Mouse (Mus musculus) embryo, embryonic 10.5 days (tissue): Measurements from ENCODE around the gene Cd302.

ENCODE experiments used
- DNase-seq: peaks from one replicate; pipeline ENCODE4 v3.0.0-alpha.2; 2015; ENCODE audit warnings: low spot score

Cd302 gene

GRCm38 (mm10) chr2:60252782-60253181 is 31.5 kb downstream of the Cd302 start:
- no peak for DNase-seq

GRCm38 (mm10) chr2:60234506-60234905 is 49.8 kb downstream of the Cd302 start:
- DNase-seq = no peak

DNA sequence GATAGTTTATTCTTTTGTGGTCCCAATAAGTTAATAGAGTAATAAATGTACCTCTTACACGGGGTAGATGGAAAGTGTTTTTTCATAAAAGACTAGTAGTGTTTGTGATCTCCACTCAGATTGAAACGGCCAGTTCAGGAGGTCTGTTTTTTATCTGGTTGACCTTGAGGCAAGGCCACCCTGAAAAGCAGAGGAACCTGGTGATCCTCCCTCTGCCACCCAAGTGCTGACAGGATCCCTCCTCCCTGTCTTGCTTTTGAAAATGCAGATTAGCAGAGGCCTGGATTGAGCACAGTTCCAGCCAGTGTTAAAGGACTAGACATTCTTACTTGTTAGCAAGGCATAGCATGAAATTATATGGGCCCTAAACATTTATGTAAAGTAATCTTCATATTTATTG is 51.1 kb downstream of the Cd302 start:
- no peak for DNase-seq

GRCm38 (mm10) chr2:60230361-60230760 is 53.9 kb downstream of the Cd302 start:
- no peak for DNase-seq

GRCm38 (mm10) chr2:60228470-60228869 is 55.8 kb downstream of the Cd302 start:
- DNase-seq = no peak

GRCm38 (mm10) chr2:60223489-60223888 is 60.8 kb downstream of the Cd302 start:
- DNase-seq = no peak

DNA sequence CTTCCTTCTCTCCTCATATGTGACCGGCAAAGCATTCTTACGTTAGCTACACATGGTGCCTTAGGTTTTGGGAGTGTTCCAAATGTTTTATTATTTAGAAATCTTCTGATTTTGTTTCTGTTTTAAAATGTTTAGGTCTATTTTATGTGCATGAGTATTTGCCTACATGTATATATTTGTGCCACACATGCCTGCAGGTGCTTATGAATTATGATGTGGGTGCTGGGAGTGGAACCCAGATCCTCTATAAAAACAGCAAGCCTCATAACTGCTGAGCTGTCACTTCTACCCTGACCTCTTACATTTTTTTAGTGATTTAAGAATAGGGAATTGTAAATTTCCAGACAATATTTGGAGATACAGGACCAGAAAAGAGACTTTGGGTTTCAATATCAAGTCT is 62.3 kb downstream of the Cd302 start:
- no peak for DNase-seq

- DNase-seq = no peak
These were observed 63.1 kb downstream of the Cd302 start for GRCm38 (mm10) chr2:60221236-60221635.

DNA sequence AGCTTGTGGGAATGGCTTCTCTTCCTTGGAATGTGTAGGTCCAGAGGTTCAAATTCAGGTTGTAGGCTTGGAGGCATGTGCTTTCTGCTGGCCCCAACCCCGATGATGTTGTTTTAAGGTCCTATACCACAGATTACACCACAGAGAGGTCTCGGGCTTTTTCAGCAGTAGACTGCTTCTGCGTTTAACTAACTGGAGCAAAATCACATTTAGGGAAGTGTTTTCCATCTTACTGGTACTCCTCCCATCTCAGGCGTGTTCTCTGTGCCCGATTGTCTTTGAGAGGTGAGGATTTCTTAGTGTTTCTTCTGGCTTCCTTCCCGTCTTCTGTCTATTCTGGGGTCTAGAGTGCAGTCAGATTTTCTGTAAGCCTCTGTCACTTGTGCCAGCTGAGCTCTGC is 66.7 kb downstream of the Cd302 start:
- no peak for DNase-seq

GRCm38 (mm10) chr2:60216547-60217153 is 67.6 kb downstream of the Cd302 start:
- DNase-seq = no peak

DNA sequence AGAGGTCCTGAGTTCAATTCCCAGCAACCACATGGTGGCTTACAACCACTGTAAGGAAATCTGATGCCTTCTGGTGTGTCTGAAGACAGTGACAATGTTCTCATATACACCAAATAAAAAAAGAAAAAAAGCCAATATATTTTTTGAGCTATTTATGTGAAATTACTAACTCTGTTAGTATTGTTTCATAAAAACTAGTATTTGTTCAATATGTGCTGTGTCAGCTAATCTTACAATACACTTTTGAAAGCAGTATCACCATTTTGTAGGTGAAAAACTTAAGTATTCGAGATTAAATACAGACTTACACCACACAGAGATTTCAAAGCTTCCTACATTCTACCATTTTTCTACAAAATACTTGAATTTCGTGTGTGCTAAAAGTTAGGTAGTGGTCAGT is 69.6 kb downstream of the Cd302 start:
- no peak for DNase-seq

GRCm38 (mm10) chr2:60212488-60212887 is 71.8 kb downstream of the Cd302 start:
- no peak for DNase-seq

DNA sequence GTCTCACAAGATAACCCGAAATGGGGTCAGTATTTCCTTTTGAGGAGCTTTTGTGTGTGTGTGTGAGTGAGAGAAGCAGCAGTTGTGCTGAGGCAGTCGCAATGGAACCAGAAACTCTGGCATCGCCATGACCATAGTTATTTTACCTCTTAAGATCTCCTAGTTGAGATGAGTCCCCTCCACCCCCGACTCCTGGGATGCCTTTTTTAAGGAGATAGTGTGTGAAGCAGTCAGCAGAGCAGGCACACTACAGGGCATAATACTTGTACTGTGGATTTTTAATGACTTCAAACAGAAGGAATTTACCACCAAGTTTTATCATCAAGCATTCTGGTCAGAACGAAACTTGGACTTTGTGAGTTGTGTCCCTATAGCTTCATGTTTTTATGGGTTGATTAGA is 73.5 kb downstream of the Cd302 start:
- no peak for DNase-seq

DNA sequence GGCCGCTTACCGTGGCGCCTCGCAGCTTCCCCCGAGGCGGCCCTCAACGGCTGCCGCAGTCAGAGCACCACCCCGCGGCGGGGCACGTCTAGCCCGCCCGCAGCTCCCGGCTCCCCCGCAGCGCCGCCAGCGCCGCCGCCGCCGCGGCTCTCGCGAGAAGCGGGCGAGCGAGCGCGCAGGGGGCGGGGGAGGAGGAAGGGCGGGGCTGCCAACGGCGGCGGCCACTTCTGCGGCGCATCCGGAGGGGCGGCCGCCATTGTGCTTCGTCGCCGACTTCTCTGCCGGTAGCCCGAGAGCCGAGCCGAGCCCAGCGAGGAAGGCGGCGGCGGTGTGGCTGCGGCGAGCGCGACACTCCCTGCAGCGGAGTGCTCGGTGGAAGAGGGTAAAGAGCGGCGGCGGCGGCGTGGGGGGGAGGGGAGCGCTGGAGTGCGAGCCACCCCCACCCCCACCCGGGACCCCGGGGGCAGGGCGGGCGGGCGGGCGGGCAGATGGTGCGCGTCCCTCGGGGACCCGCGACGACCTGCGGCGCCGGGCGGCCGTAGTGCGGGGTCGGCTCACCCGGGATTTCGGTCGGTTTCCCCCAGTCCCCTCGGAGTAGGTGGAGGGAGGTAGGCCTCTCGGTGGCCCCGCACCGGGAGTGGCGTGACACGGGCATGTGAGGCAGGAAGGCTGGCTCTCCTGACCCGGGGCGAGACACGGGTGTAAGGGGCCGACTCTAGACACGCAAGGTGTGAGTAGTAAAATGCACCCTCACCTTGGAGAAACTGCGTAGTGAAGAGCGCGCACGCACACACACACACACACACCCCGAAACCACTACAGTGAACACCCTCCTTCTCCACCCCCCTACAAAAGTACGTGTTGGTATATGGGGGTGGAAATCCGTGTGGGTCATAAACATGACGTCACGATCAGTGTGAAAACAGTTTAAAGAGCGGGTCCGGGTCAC is 74.3 kb downstream of the Cd302 start, which contains the start of the genes Baz2b and March7:
Gene Baz2b, minus strand, starts transcription at position 137 of the 949 bp plus-strand sequence.
Gene March7, plus strand, starts transcription at position 185 of the 949 bp plus-strand sequence.
- peak; percentile 91 for DNase-seq

DNA sequence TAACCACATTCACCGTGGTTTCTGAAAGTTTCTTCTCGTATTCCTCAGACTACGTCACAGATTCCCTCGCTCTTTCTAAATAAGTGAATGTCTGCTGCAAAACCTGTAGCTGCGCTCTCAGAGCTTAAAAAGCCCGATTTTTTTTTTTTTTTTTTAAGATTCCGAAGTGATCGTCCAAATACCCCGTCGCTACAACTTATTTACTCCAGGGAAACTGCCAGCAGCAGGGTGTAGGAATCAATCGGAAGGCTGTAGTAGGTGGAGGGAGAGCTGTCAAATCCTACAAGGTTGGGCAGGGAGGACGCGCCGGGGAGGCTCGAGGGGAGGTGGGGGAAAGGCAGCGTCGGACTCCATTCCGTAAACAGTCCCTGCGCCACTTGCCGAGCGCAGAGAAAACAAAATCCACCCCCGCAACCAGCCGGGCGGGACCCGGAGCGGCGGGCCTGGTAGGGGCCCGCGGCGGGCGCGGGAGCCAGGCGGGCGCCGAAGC is 75.1 kb downstream of the Cd302 start:
- peak; percentile 63 for DNase-seq

GRCm38 (mm10) chr2:60205795-60206194 is 78.5 kb downstream of the Cd302 start:
- DNase-seq = no peak

GRCm38 (mm10) chr2:60204162-60204561 is 80.1 kb downstream of the Cd302 start:
- DNase-seq = no peak

GRCm38 (mm10) chr2:60203733-60204132 is 80.6 kb downstream of the Cd302 start:
- DNase-seq = no peak

GRCm38 (mm10) chr2:60202900-60203530 is 81.3 kb downstream of the Cd302 start:
- no peak for DNase-seq
